Mouse (Mus musculus) forebrain, embryonic 10.5 days (tissue): Measurements from ENCODE around the gene Msto1. TPM values are rescaled to one million over a fixed set of nuclear protein-coding genes. Genes with fewer than 3 reads are reported as not detected.
A peak's percentile ranks its signal among the peaks of the same experiment; 100 is the strongest.
"Not testable (repeated sequence)": the region's sequence is repeated elsewhere in the genome, so short reads cannot be mapped to it uniquely, and the experiment has no call there.

Experiments
- DNase-seq: peaks from one replicate; pipeline ENCODE4 v3.0.0-alpha.2; 2017; ENCODE audit warnings: low spot score; ENCODE audit errors: extremely low spot score
- H3K27ac ChIP-seq: fragments of 300-500 bp; sonication (generic); 2 replicates; pipeline ENCODE4 v1.5.1; 2016; ENCODE audit warnings: mild to moderate bottlenecking
- H3K27me3 ChIP-seq: fragments of 300-500 bp; sonication (generic); 2 replicates; pipeline ENCODE4 v1.6.1; 2016; ENCODE audit warnings: mild to moderate bottlenecking; ENCODE audit not compliant: poor library complexity, severe bottlenecking
- H3K36me3 ChIP-seq: fragments of 300-500 bp; sonication (generic); replicated peaks from 2 replicates; pipeline ENCODE4 v1.6.1; 2016; ENCODE audit warnings: mild to moderate bottlenecking, moderate library complexity
- H3K4me1 ChIP-seq: fragments of 300-500 bp; sonication (generic); 2 replicates; pipeline ENCODE4 v1.6.1; 2016
- H3K4me3 ChIP-seq: fragments of 300-500 bp; sonication (generic); 2 replicates; pipeline ENCODE4 v1.5.1; 2016; ENCODE audit warnings: mild to moderate bottlenecking, moderate library complexity
- H3K9me3 ChIP-seq: fragments of 300-500 bp; sonication (generic); 2 replicates; pipeline ENCODE4 v1.6.1; 2016; ENCODE audit warnings: mild to moderate bottlenecking, moderate library complexity
- WGBS: fragments of 180-500 bp; shearing (Covaris S2); methylation state at CpG from one replicate; pipeline ENCODE4 v1.1.7; 2016; 5-methylcytosine and 5-hydroxymethylcytosine counted together
- polyA plus RNA-seq: library from polyadenylated mRNA; unstranded; fragments of >200 nt; fragmentation: Nextera tagmentation; extraction: Ambion mirVana; gene quantifications from 2 replicates; pipeline ENCODE4 v1.2.1, GENCODE M21; 2016

The Msto1 gene
- polyA plus RNA-seq, 1 experiment from 2014 or later = 70.0 TPM

DNA sequence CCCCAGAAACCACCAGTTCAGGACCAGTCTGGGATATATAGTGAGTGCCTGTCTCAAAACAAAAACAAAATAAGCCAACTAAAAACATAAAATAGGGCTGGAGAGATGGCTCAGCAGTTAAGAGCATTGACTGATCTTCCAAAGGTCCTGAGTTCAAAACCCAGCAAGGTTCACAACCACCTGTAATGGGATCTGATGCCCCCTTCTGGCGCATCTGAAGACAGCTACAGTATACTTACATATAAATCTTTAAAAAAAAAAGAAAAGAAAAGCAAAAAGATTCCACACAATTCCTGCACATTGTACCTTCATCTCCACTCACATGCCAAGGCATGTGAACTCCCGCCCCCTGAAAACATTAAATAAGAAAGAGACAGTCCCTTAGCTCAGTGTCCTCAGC lies 11.9 kb upstream of the Msto1 start:
- peaks cover 7% of the 10 kb centered on the region for H3K9me3 ChIP-seq
- H3K4me3 ChIP-seq = no peak overlapping the region
- H3K27me3 ChIP-seq = no peaks in the 10 kb centered on the region
- DNase-seq = no peak
- H3K36me3 ChIP-seq = peaks cover 100% of the 10 kb centered on the region
- no peaks in the 10 kb centered on the region for H3K4me1 ChIP-seq
- H3K27ac ChIP-seq = no peak overlapping the region
- 92% methylated on average over 2 of the region's 2 CpGs for WGBS

DNA sequence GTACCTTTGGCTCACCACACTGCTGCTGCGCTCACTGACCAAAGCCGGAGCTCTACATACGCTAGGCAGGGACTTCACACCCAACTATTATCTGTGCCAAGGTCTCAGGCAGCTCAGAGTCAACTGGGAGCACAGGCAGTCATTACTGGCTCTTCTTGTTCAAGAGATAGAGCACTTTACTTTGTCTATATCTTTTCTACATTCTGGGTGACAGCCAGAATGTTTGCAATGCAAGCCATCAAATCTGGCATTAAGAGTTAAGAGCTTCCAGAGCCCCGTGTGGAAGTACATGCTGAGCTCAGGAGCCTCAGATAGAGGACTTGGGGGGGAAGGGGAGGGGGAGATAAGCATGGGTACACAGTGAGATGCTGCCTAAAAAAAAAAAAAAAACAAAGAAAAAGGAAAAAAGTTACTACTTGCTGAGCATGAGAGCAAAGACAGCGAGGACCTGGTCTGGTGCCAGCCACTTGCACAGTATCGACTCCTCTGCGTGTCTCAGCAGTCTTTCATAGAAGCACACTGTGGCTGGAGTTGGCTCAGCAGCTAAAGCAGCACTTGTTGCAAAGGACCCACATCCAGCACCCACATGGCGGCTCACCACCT lies 10.3 kb upstream of the Msto1 start:
- no peaks in the 10 kb centered on the region for H3K27me3 ChIP-seq
- no peaks in the 10 kb centered on the region for H3K4me1 ChIP-seq
- H3K36me3 ChIP-seq = peaks cover 92% of the 10 kb centered on the region
- DNase-seq = no peak
- no peak overlapping the region for H3K27ac ChIP-seq
- WGBS = 95% methylated on average over 8 of the region's 8 CpGs
- no peak overlapping the region for H3K4me3 ChIP-seq
- peaks cover 7% of the 10 kb centered on the region for H3K9me3 ChIP-seq

DNA sequence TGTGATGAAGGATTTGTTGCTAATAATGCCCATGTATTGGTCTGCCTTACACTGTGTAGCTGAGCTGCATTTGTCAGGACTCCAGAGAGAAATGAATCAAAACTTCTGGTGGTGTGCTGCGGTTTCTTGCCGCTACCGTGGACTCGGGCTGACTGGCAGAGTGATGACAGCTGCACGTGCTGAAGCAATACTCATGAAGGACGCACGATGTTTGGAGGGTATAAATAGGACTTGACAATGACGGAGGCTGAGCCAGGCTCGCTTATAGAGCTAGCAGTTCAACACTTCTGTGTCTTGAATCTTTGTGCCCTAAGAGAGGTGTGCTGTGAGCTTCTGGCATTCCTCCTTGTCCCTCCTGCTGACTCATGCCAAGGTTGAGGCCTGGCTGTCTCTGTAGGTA lies 7.6 kb upstream of the Msto1 start:
- H3K27me3 ChIP-seq = no peaks in the 10 kb centered on the region
- no peak overlapping the region for H3K27ac ChIP-seq
- peaks cover 7% of the 10 kb centered on the region for H3K9me3 ChIP-seq
- H3K4me3 ChIP-seq = no peak overlapping the region
- no peaks in the 10 kb centered on the region for H3K4me1 ChIP-seq
- H3K36me3 ChIP-seq = peaks cover 66% of the 10 kb centered on the region
- DNase-seq = no peak
- 95% methylated on average over 9 of the region's 9 CpGs for WGBS

DNA sequence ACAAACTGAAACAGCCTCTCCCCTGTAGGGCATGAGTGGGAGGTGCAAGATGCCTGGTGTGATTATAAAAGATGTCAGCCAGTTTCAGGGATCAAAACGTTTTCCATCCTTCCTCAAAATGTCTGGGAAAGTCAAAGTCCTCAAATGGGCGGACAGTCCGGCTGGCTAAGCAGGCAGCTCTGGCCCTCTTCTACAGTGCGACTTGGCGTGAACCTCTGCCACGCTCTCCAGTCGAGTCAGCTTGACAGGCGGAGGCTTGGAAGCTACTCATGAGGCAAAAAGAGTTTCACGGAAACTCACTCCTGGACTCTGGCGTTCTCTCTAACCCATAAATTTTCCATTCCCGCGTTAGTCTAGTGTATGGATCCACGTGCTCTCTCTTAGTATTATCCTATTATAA lies 5.2 kb upstream of the Msto1 start:
- peaks cover 41% of the 10 kb centered on the region for H3K36me3 ChIP-seq
- H3K27ac ChIP-seq = no peak overlapping the region
- H3K4me3 ChIP-seq = no peak overlapping the region
- H3K27me3 ChIP-seq = no peaks in the 10 kb centered on the region
- WGBS = 89% methylated on average over 13 of the region's 13 CpGs
- no peak for DNase-seq
- peaks cover 8% of the 10 kb centered on the region for H3K4me1 ChIP-seq
- peaks cover 7% of the 10 kb centered on the region for H3K9me3 ChIP-seq

DNA sequence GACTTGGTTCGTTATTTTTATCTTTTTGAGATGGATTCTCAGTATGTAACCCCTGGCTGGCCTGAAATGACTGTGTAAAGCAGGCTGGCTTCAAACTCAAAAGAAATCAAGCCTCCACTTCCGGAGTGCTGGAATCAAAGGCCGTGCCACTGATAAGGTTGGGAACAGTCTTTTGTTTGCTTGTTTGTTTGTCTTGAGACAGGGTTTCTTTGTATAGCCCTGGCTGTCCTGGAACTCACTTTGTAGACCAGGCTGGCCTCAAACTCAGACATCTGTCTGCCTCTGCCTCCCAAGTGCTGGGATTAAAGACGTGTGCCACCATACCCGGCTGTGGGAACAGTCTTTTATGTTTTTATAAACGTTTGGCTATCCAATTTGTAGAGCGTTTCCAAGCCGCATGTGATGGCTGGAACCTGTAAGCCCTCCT lies 598 bp upstream of the Msto1 start:
- Histone ChIP-seq H3K4me3 (peak overlapping the region; percentile 85), H3K27me3 (no peaks in the 10 kb centered on the region), H3K9me3 (no peaks in the 10 kb centered on the region), H3K27ac (peak overlapping the region; percentile 92), H3K4me1 (peaks cover 20% of the 10 kb centered on the region), H3K36me3 (peaks cover 33% of the 10 kb centered on the region)
- 33% methylated on average over 8 of the region's 8 CpGs for WGBS
- no peak for DNase-seq

DNA sequence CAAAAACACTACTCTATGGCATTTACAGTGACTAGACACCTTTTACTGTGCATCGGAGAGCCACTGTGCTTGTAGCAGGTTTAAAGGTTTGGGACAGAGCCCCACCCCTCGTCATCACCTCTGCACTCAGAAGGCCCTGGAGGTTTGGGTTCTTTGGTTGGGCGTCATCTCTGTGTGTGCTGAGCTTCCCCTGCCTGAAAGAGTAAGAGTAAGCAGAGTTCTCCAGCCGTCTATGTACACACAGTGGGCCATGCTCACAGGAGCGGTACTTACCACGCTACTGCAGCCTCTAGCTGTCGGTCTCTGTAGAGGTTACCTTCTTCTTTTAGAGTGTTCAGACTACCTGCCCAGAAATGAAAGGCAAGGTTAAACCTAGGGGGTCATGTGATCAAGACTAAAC lies 1.2 kb downstream of the Msto1 start:
- Histone ChIP-seq H3K9me3 (no peaks in the 10 kb centered on the region), H3K36me3 (peaks cover 51% of the 10 kb centered on the region), H3K4me3 (peak overlapping the region; percentile 85), H3K27me3 (no peaks in the 10 kb centered on the region), H3K27ac (no peak overlapping the region), H3K4me1 (peaks cover 20% of the 10 kb centered on the region)
- 94% methylated on average over 7 of the region's 7 CpGs for WGBS
- no peak for DNase-seq

DNA sequence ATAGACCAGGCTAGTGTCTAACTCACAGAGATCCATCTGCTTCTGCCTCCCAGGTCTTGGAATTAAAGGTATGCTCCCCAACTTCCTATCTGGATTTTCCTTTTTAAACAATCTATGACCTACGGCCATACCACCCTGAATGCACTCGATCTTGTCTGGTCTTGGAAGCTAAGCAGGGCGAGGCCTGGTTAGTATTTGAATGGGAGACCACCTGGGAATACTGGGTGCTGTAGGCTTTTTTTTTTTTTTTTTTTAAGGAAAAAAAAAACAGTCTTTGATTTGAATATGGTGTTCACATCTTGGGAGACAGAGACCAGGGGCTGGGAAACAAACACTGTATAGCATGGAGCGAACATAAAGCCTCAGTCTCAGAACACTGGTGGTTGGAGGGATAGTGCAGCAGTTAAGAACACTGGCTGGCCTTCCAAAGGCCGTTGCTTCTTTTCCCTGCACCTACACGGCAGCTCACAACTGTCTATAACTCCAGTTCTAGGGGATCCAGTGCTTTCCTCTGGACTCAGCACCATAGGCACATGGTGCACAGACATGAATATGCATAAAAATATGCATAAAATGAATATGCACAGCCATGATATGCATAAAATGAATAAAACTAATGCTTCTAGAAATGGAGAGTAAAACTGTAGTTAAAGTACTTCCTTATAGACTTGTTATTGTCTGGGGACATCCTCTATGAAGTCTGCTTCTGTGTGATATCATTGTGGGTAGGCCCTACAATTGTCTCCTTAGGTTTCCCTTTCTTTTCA lies 7.2 kb downstream of the Msto1 start:
- H3K36me3 ChIP-seq = peaks cover 100% of the 10 kb centered on the region
- no peaks in the 10 kb centered on the region for H3K27me3 ChIP-seq
- no peak overlapping the region for H3K4me3 ChIP-seq
- H3K4me1 ChIP-seq = no peaks in the 10 kb centered on the region
- no peak for DNase-seq
- no peak overlapping the region for H3K27ac ChIP-seq
- 91% methylated on average over 6 of the region's 6 CpGs for WGBS
- no peaks in the 10 kb centered on the region for H3K9me3 ChIP-seq

DNA sequence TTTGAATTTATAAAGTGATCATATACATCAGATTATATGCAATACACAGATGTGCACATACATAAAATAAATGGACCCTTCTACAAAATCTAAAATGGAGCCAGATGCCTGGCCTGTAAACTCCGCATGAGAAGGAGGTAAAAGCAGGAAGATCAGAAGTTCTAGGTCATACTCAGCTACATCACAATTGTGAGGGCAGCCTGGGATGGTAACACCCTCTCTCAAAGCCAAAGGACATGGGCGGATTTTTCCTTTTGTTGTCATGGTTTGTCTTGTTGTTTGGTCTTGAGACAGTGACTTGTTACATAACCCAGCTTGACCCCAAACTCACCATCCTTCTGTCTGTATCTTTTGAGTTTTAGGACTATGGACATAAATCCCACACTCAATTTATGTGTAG lies 8.1 kb downstream of the Msto1 start:
- H3K9me3 ChIP-seq = no peaks in the 10 kb centered on the region
- DNase-seq = no peak
- no peak overlapping the region for H3K27ac ChIP-seq
- H3K36me3 ChIP-seq = peaks cover 100% of the 10 kb centered on the region
- no peaks in the 10 kb centered on the region for H3K27me3 ChIP-seq
- H3K4me1 ChIP-seq = no peaks in the 10 kb centered on the region
- 90% methylated on average over 2 of the region's 2 CpGs for WGBS
- H3K4me3 ChIP-seq = no peak overlapping the region

DNA sequence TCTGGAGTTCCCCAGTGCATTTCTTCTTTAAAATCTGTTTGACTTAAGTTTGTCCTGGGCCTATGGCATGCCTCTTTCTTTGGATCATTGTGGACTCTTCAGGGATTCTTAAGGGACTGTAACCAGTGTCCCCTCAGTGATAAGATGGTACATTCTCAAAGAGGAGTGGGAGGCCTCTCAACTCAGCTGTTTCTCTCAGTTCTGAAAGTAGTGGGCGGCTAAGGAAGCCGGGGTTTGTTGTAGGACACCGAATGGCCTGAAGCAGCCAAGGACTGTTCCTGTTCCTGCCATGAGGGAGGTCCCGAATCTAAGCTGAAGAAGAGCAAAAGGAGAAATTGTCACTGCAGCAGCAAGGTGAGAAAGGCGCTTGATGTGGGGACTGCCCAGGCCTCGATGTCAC lies 8.6 kb downstream of the Msto1 start:
- Histone ChIP-seq H3K4me3 (no peak overlapping the region), H3K27ac (no peak overlapping the region), H3K9me3 (no peaks in the 10 kb centered on the region), H3K4me1 (no peaks in the 10 kb centered on the region), H3K36me3 (peaks cover 100% of the 10 kb centered on the region), H3K27me3 (no peaks in the 10 kb centered on the region)
- WGBS = 91% methylated on average over 6 of the region's 6 CpGs
- DNase-seq = no peak

DNA sequence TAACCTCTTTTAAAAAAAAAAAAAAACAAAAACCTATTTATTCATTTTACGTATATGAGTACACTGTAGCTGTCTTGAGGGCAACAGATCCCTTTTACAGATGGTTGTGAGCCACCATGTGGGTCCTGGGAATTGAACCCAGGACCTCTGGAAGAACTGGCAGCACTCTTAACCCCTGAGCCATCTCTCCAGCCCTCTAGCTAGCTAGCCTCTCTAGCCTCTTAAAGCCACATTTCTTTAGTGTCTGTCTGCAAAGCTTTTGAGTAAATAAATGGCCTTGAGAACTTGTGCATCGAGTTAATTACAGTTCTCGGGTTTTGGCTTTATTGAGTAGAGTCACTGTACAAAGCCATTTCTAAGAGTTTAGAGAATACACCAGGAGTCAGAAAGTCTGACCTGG lies 9.0 kb downstream of the Msto1 start:
- 92% methylated on average over 3 of the region's 3 CpGs for WGBS
- H3K4me1 ChIP-seq = no peaks in the 10 kb centered on the region
- no peak for DNase-seq
- H3K27ac ChIP-seq = no peak overlapping the region
- peaks cover 99% of the 10 kb centered on the region for H3K36me3 ChIP-seq
- H3K27me3 ChIP-seq = no peaks in the 10 kb centered on the region
- no peak overlapping the region for H3K4me3 ChIP-seq
- H3K9me3 ChIP-seq = no peaks in the 10 kb centered on the region

DNA sequence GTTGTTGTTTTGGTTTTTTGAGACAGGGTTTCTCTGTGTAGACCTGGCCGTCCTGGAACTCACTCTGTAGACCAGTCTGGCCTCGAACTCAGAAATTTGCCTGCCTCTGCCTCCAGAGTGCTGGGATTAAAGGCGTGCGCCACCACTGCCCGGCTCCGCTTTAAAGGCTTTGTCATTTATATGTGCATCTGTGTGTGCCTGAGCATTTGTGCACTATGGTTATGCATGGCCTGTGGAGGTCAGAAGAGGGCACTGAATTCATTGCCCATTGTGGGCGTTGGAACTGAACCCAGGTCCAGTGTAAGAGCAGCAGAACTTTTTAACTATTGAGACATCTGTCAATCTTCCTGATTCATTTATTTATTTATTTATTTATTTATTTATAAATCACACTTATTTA lies 20.8 kb downstream of the Msto1 start:
- H3K4me1 ChIP-seq, H3K4me3 ChIP-seq, DNase-seq, H3K9me3 ChIP-seq, H3K27me3 ChIP-seq, H3K27ac ChIP-seq: not testable (repeated sequence)
- WGBS = 95% methylated on average over 7 of the region's 7 CpGs
- peaks cover 57% of the 10 kb centered on the region for H3K36me3 ChIP-seq

DNA sequence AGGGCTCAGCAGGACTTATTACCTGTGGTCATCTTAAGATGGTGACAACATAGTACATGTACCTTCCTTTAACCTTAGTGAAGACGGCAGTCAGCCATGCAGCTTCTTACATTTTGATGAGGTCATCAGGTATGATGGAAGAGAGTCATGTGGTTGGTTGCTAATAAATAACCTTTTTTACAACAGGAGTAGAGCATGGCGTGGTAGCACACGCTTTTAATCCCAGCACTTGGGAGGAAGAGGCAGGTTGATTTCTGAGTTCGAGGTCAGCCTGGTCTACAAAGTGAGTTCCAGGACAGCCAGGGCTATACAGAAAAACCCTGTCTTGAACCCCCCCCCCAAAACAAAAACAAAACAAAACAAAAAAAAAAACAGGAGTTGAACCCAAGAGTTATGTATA lies 31.3 kb downstream of the Msto1 start:
- 96% methylated on average over 4 of the region's 4 CpGs for WGBS
- not testable (repeated sequence) for H3K4me3 ChIP-seq, H3K4me1 ChIP-seq, DNase-seq, H3K27ac ChIP-seq, H3K27me3 ChIP-seq, H3K9me3 ChIP-seq
- H3K36me3 ChIP-seq = peaks cover 33% of the 10 kb centered on the region

DNA sequence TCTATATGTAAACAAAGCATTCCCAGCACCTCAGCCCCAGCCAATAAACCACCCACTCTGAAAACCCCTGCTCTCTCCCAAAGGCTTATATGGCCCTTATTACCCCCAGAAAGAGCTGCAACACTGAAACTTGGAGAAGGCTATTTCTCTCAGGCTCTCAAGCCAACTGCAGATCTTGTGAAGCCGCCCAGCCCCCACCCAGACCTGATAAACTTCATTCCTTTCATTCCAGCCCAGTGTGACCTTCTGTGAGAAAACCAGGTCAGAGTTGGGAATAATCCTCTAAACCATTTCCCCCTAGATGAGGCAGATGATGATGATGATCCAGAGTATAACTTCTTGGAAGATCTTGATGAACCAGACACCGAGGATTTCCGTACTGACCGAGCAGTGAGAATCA lies 45.4 kb downstream of the Msto1 start:
- 96% methylated on average over 3 of the region's 4 CpGs for WGBS
- peaks cover 32% of the 10 kb centered on the region for H3K36me3 ChIP-seq
- H3K4me1 ChIP-seq, DNase-seq, H3K4me3 ChIP-seq, H3K27me3 ChIP-seq, H3K27ac ChIP-seq, H3K9me3 ChIP-seq: not testable (repeated sequence)
